Mouse (Mus musculus) cerebral cortex, adult 2 months (tissue): ENCODE measurements around the gene Rin2.

ENCODE experiments used
- WGBS: fragments of 180-500 bp; shearing (Covaris S2); methylation state at CpG from one replicate; pipeline ENCODE4 v1.1.7; 2018; 5-methylcytosine and 5-hydroxymethylcytosine counted together

The Rin2 gene

GRCm38 (mm10) chr2:145861193-145862123 lies 186.4 kb downstream of the Rin2 start:
- 21% methylated on average over 8 of the region's 8 CpGs for WGBS

- WGBS = 27% methylated on average over 10 of the region's 10 CpGs
Observed at GRCm38 (mm10) chr2:145862206-145862817, 187.3 kb downstream of the Rin2 start.

GRCm38 (mm10) chr2:145865344-145865743 lies 190.3 kb downstream of the Rin2 start:
- 68% methylated on average over 3 of the region's 3 CpGs for WGBS

GRCm38 (mm10) chr2:145866238-145866637 lies 191.2 kb downstream of the Rin2 start:
- 97% methylated on average over 3 of the region's 3 CpGs for WGBS

GRCm38 (mm10) chr2:145866695-145867449 lies 191.9 kb downstream of the Rin2 start:
- whole genome bisulfite sequencing = 90% methylated on average over 11 of the region's 11 CpGs

- WGBS = 54% methylated on average over 4 of the region's 4 CpGs
Observed at GRCm38 (mm10) chr2:145871308-145871707, 196.3 kb downstream of the Rin2 start.

GRCm38 (mm10) chr2:145872099-145872498 lies 197.1 kb downstream of the Rin2 start:
- 87% methylated on average over 1 of the region's 1 CpGs for WGBS

GRCm38 (mm10) chr2:145873953-145874352 lies 198.9 kb downstream of the Rin2 start:
- 44% methylated on average over 1 of the region's 1 CpGs for WGBS

GRCm38 (mm10) chr2:145874879-145875482 lies 200.0 kb downstream of the Rin2 start:
- 66% methylated on average over 3 of the region's 3 CpGs for WGBS

- 88% methylated on average over 3 of the region's 3 CpGs for WGBS
Observed at GRCm38 (mm10) chr2:145877191-145877590, 202.2 kb downstream of the Rin2 start.

- WGBS = 52% methylated on average over 11 of the region's 11 CpGs
Observed at GRCm38 (mm10) chr2:145880887-145881747, 206.1 kb downstream of the Rin2 start.

GRCm38 (mm10) chr2:145881932-145882331 lies 206.9 kb downstream of the Rin2 start:
- WGBS = 73% methylated on average over 5 of the region's 5 CpGs

- WGBS = 10% methylated on average over 2 of the region's 2 CpGs
Observed at GRCm38 (mm10) chr2:145882398-145882797, 207.4 kb downstream of the Rin2 start.

GRCm38 (mm10) chr2:145884036-145884912 lies 209.3 kb downstream of the Rin2 start:
- 43% methylated on average over 17 of the region's 17 CpGs for WGBS

GRCm38 (mm10) chr2:145884913-145885785 lies 210.1 kb downstream of the Rin2 start:
- 49% methylated on average over 14 of the region's 14 CpGs for WGBS

- 32% methylated on average over 14 of the region's 14 CpGs for WGBS
Observed at GRCm38 (mm10) chr2:145887937-145888765, 213.1 kb downstream of the Rin2 start.

- WGBS = 30% methylated on average over 6 of the region's 6 CpGs
Observed at GRCm38 (mm10) chr2:145888766-145889480, 213.9 kb downstream of the Rin2 start.
